Mouse (Mus musculus): ENCODE data around the gene Ccdc77.

The Ccdc77 gene

GRCm38 (mm10) chr6:120363688-120364522, at the start of gene Ccdc77, which contains the start of gene Kdm5a:
Ccdc77 (minus strand) TSS chr6:120364374.
Kdm5a (plus strand) TSS chr6:120364124.
- peak; percentile 99 for DNase-seq

DNA sequence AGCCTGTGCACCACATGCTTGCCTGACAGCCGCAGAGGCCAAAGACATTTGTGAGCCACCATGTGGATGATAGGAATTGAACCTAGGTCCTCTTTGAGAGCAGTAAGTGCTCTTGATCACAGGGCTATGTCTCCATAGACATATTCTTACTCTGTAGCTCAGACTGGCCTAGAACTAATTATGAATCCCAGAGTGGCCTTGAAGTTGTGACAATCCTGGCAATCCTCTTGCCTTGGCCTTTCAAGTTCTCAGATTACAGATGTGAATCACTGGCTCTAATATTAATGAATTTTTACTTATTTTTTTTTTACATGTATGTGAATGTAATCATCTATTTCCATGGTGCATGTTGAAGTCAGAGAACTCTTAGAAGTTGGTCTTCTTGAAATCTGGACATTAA, 39.8 kb upstream of the Ccdc77 start:
- DNase-seq: no peak

GRCm38 (mm10) chr6:120395622-120396345, 31.6 kb upstream of the Ccdc77 start:
- DNase-seq: peak; percentile 81

- DNase-seq: no peak
Observed at GRCm38 (mm10) chr6:120392811-120393210, 28.6 kb upstream of the Ccdc77 start.

DNA sequence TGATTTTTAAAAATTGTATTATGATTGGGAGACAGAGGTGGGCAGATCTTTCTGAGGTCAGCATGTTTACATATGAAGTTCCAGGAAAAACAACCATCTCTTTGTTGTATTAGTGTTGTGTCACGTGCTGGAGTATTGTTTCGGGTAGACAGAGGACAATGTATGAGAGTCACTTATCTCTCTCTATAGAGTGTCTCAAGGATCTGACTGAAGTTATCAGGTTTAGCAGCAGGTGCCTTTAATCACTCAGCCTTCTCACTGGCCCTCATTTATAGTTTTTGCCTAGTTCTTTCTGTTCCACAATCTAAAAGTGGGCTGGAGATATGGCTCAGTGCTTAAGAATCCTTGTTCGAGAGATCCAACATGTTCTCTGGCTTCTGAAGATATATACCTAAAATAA, 25.9 kb upstream of the Ccdc77 start:
- DNase-seq: no peak

- no peak for DNase-seq
Observed at GRCm38 (mm10) chr6:120376736-120377135, 12.6 kb upstream of the Ccdc77 start.

DNA sequence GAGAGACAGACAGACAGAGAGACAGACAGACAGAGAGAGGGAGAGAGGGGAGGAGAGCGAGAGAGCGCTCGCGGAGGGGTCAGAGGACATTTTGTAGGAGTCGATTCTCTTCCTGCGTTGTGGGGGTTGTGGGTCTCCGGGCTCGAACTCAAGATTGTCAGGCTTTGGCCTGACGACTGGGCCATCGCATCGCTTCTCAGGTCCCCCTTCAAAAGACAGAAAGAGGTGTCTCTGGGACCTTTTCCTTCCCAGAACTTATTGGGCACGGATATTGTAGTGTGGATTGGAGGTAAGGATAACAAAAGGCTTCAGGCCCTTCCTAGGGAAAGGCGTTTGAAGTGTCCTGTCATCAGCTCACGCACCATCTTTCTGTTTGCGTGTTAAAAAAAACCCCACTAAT, 877 bp upstream of the Ccdc77 start:
- no peak for DNase-seq

DNA sequence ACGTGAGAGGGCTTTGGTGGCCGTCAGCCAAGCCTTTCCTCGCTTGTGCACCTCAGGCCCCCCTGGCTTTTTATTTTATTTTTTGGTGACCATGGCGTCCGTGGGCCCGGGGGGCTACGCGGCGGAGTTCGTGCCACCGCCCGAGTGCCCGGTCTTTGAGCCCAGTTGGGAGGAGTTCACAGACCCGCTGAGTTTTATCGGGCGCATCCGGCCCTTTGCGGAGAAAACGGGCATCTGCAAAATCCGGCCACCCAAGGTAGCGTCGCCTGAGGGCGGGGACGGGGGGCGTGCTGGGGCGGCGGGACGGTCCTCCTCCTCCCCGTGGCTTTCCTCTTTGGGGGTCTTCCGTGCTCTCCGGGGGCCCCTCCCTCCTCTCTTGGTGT, 340 bp upstream of the Ccdc77 start:
- DNase-seq: no peak

DNA sequence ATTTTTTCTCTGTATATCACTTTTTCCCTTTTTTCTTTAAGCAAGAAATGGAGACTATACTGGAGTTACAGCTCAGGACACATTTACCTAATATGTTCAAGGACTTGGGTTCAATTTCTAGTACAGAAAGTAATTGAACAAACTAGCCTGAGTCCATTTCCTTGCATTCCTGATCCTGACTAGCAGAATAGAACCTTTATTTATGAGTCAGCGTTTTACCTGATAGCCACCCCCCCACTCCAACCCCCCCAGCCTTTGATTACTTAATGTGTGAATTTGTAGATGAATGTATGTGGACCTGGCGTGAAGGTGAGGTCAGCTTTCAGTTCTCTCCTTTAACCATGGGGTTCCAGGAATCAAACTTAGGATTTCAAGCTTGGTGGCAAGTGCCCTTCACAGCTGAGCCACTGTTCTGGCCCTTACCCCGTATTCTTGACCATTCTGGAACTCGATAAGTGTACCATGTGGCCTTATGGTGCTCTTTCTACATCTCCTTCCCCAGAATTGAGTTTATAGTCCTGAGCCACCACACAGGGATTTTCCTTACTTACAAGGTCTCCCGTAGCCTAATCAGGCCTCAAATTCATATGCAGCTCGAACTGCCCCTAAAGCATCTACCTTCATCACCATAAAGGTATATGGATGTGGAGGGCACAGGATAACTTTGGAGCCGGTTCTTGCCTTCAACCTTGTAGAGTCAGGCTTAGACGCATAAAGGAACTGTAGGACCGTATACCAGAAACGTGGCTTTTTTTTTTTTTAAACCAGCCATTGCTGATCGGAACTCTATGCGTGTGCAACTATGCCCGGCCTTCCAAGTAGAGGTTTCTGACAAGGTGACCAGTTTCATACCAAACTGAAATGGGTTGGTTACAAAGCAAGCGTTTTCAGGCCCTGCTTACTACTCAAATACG, 1.1 kb downstream of the Ccdc77 start:
- DNase-seq: no peak

DNA sequence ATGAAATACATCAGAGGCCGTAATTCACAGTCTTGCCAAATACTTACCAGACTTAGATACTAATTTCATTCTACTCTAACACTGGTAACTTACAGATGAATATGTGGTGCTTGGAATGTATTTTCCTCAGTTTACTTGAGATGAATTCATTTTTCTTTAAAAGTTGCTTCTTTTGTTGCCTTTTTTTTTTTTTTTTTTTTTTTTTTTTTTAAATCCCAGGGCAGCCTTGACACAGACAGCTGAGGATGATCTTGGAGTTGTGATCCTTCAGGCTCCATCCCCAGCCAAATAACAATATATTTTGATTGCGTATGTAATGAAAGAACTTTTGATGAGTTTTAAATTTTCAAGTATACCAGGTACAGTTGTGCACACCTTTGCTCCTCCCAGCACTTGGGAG, 2.0 kb downstream of the Ccdc77 start:
- DNase-seq: no peak

GRCm38 (mm10) chr6:120356951-120357945, 6.9 kb downstream of the Ccdc77 start:
- peak; percentile 99 for DNase-seq

GRCm38 (mm10) chr6:120356478-120356877, 7.7 kb downstream of the Ccdc77 start:
- DNase-seq: no peak

- DNase-seq: no peak
Observed at GRCm38 (mm10) chr6:120349018-120349417, 15.2 kb downstream of the Ccdc77 start.

GRCm38 (mm10) chr6:120343992-120344391, 20.2 kb downstream of the Ccdc77 start:
- DNase-seq: no peak

DNA sequence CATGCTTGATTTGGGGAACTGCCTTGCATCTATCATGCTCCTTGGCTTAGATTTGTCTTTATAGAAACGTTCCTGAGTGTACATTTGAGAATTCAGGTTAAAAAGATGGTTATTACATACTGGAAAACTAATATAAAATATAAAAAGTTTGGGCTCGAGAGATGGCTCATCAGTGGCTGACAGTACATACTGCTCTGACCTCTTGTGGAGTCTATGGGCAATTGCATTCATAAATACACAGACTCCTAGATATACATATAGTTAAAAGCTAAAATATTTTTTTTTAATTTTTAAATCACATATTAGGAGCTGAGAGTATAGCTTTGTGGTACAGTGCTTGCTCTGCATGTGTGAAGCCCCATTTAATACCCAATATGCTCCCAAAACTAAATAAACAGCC, 31.8 kb downstream of the Ccdc77 start:
- no peak for DNase-seq

GRCm38 (mm10) chr6:120324295-120324927, 39.8 kb downstream of the Ccdc77 start:
- DNase-seq: no peak

- DNase-seq: no peak
Observed at GRCm38 (mm10) chr6:120320369-120320768, 43.8 kb downstream of the Ccdc77 start.

- DNase-seq: no peak
Observed at GRCm38 (mm10) chr6:120319129-120319528, 45.0 kb downstream of the Ccdc77 start.

- DNase-seq: no peak
Observed at GRCm38 (mm10) chr6:120318303-120318940, 45.8 kb downstream of the Ccdc77 start.

DNA sequence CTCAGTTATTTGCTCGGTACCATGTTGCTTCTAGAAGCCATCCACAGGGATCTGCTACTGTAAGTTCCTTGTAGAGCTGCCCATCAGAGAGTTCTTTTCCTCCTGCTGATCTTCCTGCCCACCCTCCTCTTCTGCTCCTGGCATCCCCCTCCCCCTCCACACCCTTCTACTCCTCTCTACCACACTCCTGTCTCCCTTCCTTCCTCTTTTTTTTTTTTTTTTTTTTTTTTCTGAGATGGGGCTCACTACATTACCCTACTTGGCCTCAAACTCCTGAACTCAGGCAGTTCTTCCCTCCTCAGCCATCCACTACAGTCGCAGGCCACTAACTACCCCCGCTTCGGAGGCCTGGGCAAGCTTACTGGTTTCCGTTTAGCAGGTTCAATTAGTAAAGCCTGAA, 51.7 kb downstream of the Ccdc77 start:
- no peak for DNase-seq

GRCm38 (mm10) chr6:120309787-120310186, 54.4 kb downstream of the Ccdc77 start:
- DNase-seq: no peak

All from heart, adult 11 months (tissue).